Mouse (Mus musculus): ENCODE results near the gene A630089N07Rik.
"Not testable (repeated sequence)": the region's sequence is repeated elsewhere in the genome, so short reads cannot be mapped to it uniquely, and the experiment has no call there.

GRCm38 (mm10) chr16:98081550-98081888 lies 731 bp downstream of the A630089N07Rik start:
- not testable (repeated sequence) for TF ChIP-seq CTCF (IDR thresholded peaks at IDR 0.05; ENCODE audit: control insufficient read depth, insufficient read depth, low read length); POLR2A (IDR thresholded peaks at IDR 0.05; ENCODE audit: borderline replicate concordance, control insufficient read depth, low read depth, low read length)
